Mouse (Mus musculus) lung, postnatal 0 days (tissue): Measurements from ENCODE around the gene Plod1.

Experiments used
- CTCF ChIP-seq: IDR thresholded peaks from 2 replicates; pipeline ENCODE4 v1.5.1; 2016; ENCODE audit warnings: antibody characterized with exemption, mild to moderate bottlenecking
- EP300 ChIP-seq: IDR thresholded peaks from 2 replicates; pipeline ENCODE4 v1.6.1; 2016; ENCODE audit warnings: antibody characterized with exemption, mild to moderate bottlenecking, control low read depth

DNA sequence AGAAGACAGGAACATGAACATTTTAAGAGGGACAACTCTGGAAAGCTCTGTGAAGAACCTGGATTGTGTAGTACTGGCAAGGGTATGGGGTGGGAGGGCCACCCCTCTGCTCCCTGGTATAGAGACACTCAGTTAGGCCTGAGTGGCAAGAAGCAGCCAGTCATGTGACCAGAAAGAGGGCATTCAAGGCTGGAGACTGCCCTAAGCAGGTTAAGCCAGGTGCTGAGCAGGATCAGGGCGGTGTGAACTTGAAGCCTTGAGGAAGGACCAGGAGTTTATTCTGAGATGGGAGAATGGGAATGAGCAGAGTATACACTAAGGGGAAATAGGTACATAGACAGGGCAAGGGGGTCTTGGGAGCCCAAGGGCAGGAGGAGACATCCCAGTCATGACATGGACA lies 6.4 kb upstream of the Plod1 start:
- TF ChIP-seq CTCF (no peak), EP300 (no peak)
